In the genomic region with DNA sequence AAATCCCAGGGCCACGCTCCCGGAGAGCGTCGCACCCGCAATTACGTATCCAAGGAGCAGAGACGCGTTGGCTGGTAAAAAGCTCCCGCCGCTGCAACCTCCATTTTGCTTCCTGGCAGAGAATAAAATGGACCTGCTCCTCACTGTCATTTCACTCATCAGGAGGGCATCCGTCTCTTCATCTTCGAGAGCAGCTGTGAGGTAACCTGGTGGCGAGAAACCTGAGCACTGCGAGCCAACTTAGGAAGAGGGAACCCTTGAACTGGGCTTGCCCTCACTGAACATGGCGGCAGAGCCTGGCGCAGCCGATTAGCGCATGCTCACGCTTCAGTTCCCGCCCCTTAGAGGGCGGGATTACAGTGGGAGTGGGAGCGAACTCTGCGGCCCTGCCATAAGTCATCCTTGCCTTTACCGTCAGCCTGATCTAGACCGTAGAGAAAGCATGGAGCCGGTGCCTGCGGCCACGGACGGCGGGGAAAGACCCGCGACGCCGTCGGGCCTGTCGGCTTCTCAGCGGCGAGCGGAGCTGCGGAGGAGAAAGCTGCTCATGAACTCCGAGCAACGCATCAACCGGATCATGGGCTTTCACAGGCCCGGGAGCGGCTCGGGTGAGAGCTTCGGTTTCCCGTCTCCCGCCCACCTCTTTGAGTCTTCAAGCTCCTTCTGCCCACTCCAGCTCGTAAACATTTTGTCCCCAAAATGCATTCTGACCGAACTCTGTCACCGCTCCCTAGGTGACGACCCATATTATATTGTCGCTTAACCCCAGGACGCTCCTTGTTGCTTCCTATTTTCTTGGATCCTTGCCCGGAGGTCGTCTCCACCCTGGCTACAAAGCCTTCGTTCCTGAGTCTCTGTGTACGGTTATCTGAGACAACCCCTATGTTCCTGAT, we compare ENCODE assay signal across 8 mouse cellular contexts. TPM values are rescaled to one million over a fixed set of nuclear protein-coding genes. Genes with fewer than 3 reads are reported as not detected.
DNase-seq lines count a peak whose midpoint lies in the region; ATAC-seq and TF ChIP-seq lines count a peak whose summit lies in the region.

A gene (plus strand): TSS at position 357 of the 893 bp plus-strand sequence.

- peak; percentile 97 for DNase-seq in brain, embryonic 14.5 days (ENCODE audit: low read depth)
- peak; percentile 82 for DNase-seq in liver, adult 2 months (ENCODE audit: extremely low read depth, low read depth, low spot score)
- DNase-seq in splenic B cell, adult 2 months (ENCODE audit: low read depth, low spot score), result peak; percentile 89

- peaks cover 47% of the 10 kb centered on the region for H3K79me2 ChIP-seq in C2C12 (ENCODE audit: control insufficient read depth, insufficient read depth)
- H3K79me2 ChIP-seq in liver, adult 2 months (ENCODE audit: control insufficient read depth, insufficient read depth, low read length), result peaks cover 14% of the 10 kb centered on the region; the same call in 1 of the 2 replicates
- H3K79me2 ChIP-seq in myocyte (ENCODE audit: control insufficient read depth, insufficient read depth), result peaks cover 36% of the 10 kb centered on the region

- H3K4me2 ChIP-seq in heart, embryonic 11.5 days, result peak within 1 kb of the TSS; percentile 62
- peak within 1 kb of the TSS; percentile 64 for H3K4me2 ChIP-seq in kidney, embryonic 16.5 days (replicated peaks; ENCODE audit: low read depth, low read length)
- peak within 1 kb of the TSS; percentile 98 for H3K4me2 ChIP-seq in myocyte (ENCODE audit: low read depth)

- peak within 1 kb of the TSS; percentile 80 for H3K9ac ChIP-seq in heart, embryonic 11.5 days (ENCODE audit: low read depth, low read length)
- peak within 1 kb of the TSS; percentile 92 for H3K9ac ChIP-seq in kidney, embryonic 16.5 days (replicated peaks; ENCODE audit: low read length)
- H3K9ac ChIP-seq in liver, adult 2 months (ENCODE audit: low read depth, low read length), result peak within 1 kb of the TSS; percentile 77

- under 1% methylated on average over 59 of the region's 59 CpGs for WGBS in heart, embryonic 11.5 days (ENCODE audit: insufficient replicate concordance)
- WGBS in kidney, embryonic 16.5 days, result under 1% methylated on average over 59 of the region's 59 CpGs
- WGBS in liver, adult 2 months, result under 1% methylated on average over 59 of the region's 59 CpGs

- peak; percentile 95 for ATAC-seq in heart, embryonic 11.5 days (replicated peaks; ENCODE audit: insufficient number of reproducible peaks, low FRiP score, low TSS enrichment)
- peak; percentile 99 for ATAC-seq in kidney, embryonic 16.5 days (ENCODE audit: low FRiP score, low TSS enrichment)

- no peak for TF ChIP-seq CTCF in C2C12 (IDR thresholded peaks at IDR 0.05; ENCODE audit: control insufficient read depth, insufficient read depth, insufficient read length)
- TF ChIP-seq CTCF in brain, embryonic 14.5 days (IDR thresholded peaks at IDR 0.05; ENCODE audit: borderline replicate concordance, extremely low read depth, insufficient read depth, insufficient read length), result no peak
- TF ChIP-seq CTCF in liver, adult 2 months (IDR thresholded peaks at IDR 0.05; ENCODE audit: low read depth, low read length), result no peak

- peak within 1 kb of the TSS; percentile 87 for H3K4me3 ChIP-seq in C2C12 (ENCODE audit: insufficient read depth, poor library complexity, severe bottlenecking)
- H3K4me3 ChIP-seq in erythroblast, embryonic 14.5 days (replicated peaks), result peak within 1 kb of the TSS; percentile 77
- peak within 1 kb of the TSS; percentile 71 for H3K4me3 ChIP-seq in heart, embryonic 11.5 days (ENCODE audit: low read depth, low read length)
- H3K4me3 ChIP-seq in kidney, embryonic 16.5 days (ENCODE audit: low read length), result peak within 1 kb of the TSS; percentile 95
- H3K4me3 ChIP-seq in liver, adult 2 months (ENCODE audit: insufficient read depth, low read depth, low read length), result peak within 1 kb of the TSS; percentile 81
- H3K4me3 ChIP-seq in myocyte, result peak within 1 kb of the TSS; percentile 85

- H3K79me3 ChIP-seq in C2C12 (ENCODE audit: low read depth), result peaks cover 20% of the 10 kb centered on the region

- peak within 1 kb of the TSS; percentile 74 for H3ac ChIP-seq in C2C12 (ENCODE audit: control insufficient read depth, insufficient read length, low read depth)
- peak within 1 kb of the TSS; percentile 84 for H3ac ChIP-seq in myocyte (ENCODE audit: control insufficient read depth, insufficient read length)

- TF ChIP-seq POLR2A in brain, embryonic 14.5 days (IDR thresholded peaks at IDR 0.05; ENCODE audit: borderline replicate concordance, extremely low read depth, insufficient read depth, insufficient read length, poor library complexity, severe bottlenecking), result peak; percentile 42; the same call in 1 of the 2 replicates
- TF ChIP-seq POLR2A in liver, adult 2 months (IDR thresholded peaks at IDR 0.05; ENCODE audit: extremely low read depth, insufficient read depth, low read length), result peak; percentile 47; the same call in 1 of the 2 replicates
- TF ChIP-seq POLR2A in myocyte (IDR thresholded peaks at IDR 0.05; ENCODE audit: insufficient read length, low read depth), result peak; percentile 94

- peaks cover 13% of the 10 kb centered on the region for H3K36me3 ChIP-seq in C2C12 (ENCODE audit: control insufficient read depth, insufficient read depth)
- peaks cover 25% of the 10 kb centered on the region for H3K36me3 ChIP-seq in erythroblast, embryonic 14.5 days (ENCODE audit: control insufficient read depth)
- peaks cover 2% of the 10 kb centered on the region; the same call in 1 of the 2 replicates for H3K36me3 ChIP-seq in heart, embryonic 11.5 days (ENCODE audit: control insufficient read depth, insufficient read depth, low read length)
- peaks cover 17% of the 10 kb centered on the region; the same call in 1 of the 2 replicates for H3K36me3 ChIP-seq in kidney, embryonic 16.5 days (ENCODE audit: insufficient read depth, low read length)
- H3K36me3 ChIP-seq in liver, adult 2 months (ENCODE audit: control insufficient read depth, insufficient read depth, low read length), result peaks cover 6% of the 10 kb centered on the region; the same call in 1 of the 2 replicates
- peaks cover 5% of the 10 kb centered on the region for H3K36me3 ChIP-seq in myocyte (ENCODE audit: control insufficient read depth, insufficient read depth)
- H3K36me3 ChIP-seq in splenic B cell, adult 2 months (ENCODE audit: control insufficient read depth, insufficient read depth, low read length, poor library complexity, severe bottlenecking), result peaks cover 4% of the 10 kb centered on the region; the same call in 1 of the 2 replicates

- H3K27ac ChIP-seq in heart, embryonic 11.5 days (ENCODE audit: low read depth, low read length), result peak within 1 kb of the TSS; percentile 68
- H3K27ac ChIP-seq in kidney, embryonic 16.5 days (ENCODE audit: low read length), result peak within 1 kb of the TSS; percentile 94
- peak within 1 kb of the TSS; percentile 67 for H3K27ac ChIP-seq in liver, adult 2 months (replicated peaks; ENCODE audit: insufficient read depth, low read depth, low read length)

- H3K4me1 ChIP-seq in erythroblast, embryonic 14.5 days (ENCODE audit: control insufficient read depth), result peaks cover 29% of the 10 kb centered on the region
- peaks cover 5% of the 10 kb centered on the region; the same call in 1 of the 2 replicates for H3K4me1 ChIP-seq in heart, embryonic 11.5 days (ENCODE audit: control insufficient read depth, insufficient read depth, low read length)
- H3K4me1 ChIP-seq in kidney, embryonic 16.5 days (ENCODE audit: insufficient read depth, low read length), result peaks cover 14% of the 10 kb centered on the region
- H3K4me1 ChIP-seq in liver, adult 2 months (ENCODE audit: control insufficient read depth, insufficient read depth, low read length), result peaks cover 9% of the 10 kb centered on the region

- H3K27me3 ChIP-seq in C2C12 (ENCODE audit: control insufficient read depth, insufficient read depth, insufficient read length) (no peaks in the 10 kb centered on the region), myocyte (ENCODE audit: control insufficient read depth, insufficient read depth, insufficient read length) (no peaks in the 10 kb centered on the region)
- no peaks in the 10 kb centered on the region; the same call in 1 of the 2 replicates for H3K27me3 ChIP-seq in erythroblast, embryonic 14.5 days (ENCODE audit: control insufficient read depth)
- no peaks in the 10 kb centered on the region for H3K27me3 ChIP-seq in heart, embryonic 11.5 days (ENCODE audit: control insufficient read depth, insufficient read depth, low read length)
- H3K27me3 ChIP-seq in kidney, embryonic 16.5 days (ENCODE audit: insufficient read depth, low read length), result no peaks in the 10 kb centered on the region
- no peaks in the 10 kb centered on the region for H3K27me3 ChIP-seq in liver, adult 2 months (ENCODE audit: control insufficient read depth, insufficient read depth, low read length)
- no peaks in the 10 kb centered on the region for H3K27me3 ChIP-seq in splenic B cell, adult 2 months (ENCODE audit: control insufficient read depth, insufficient read depth, low read length, poor library complexity, severe bottlenecking)

- no peaks in the 10 kb centered on the region for H3K9me3 ChIP-seq in erythroblast, embryonic 14.5 days (ENCODE audit: control insufficient read depth, low read length)
- H3K9me3 ChIP-seq in heart, embryonic 11.5 days (replicated peaks; ENCODE audit: control insufficient read depth, low read length), result no peaks in the 10 kb centered on the region
- no peaks in the 10 kb centered on the region for H3K9me3 ChIP-seq in kidney, embryonic 16.5 days (ENCODE audit: low read length)

TF ChIP-seq in C2C12, 6 proteins besides CTCF, POLR2A, EP300 and RAD21 (continues in another document):
- TF ChIP-seq CEBPB (IDR thresholded peaks at IDR 0.05; ENCODE audit: low read depth) (no peak), FOSL1 (IDR thresholded peaks at IDR 0.05; ENCODE audit: insufficient read depth, low read length, poor library complexity, severe bottlenecking) (no peak), MYOD1 (IDR thresholded peaks at IDR 0.05; ENCODE audit: control insufficient read depth, insufficient read length, low read depth) (no peak), MAX (IDR thresholded peaks at IDR 0.05) (no peak)

TF ChIP-seq in myocyte, 11 proteins besides CTCF, POLR2A, EP300 and RAD21:
- TF ChIP-seq POLR2AphosphoS2 (IDR thresholded peaks at IDR 0.05; ENCODE audit: insufficient read length, low read depth), result peak; percentile 89
- TF ChIP-seq SRF (IDR thresholded peaks at IDR 0.05; ENCODE audit: control insufficient read depth, insufficient read length, low read depth), result peak; percentile 4
- TF ChIP-seq TCF12 (IDR thresholded peaks at IDR 0.05; ENCODE audit: insufficient read depth, poor library complexity, severe bottlenecking), result no peak
TF ChIP-seq in myocyte: peak in this region for 2.

RNA-seq across cellular contexts. Expression of the gene that starts here (rescaled TPM):
- polyA plus RNA-seq in C2C12 (2012; fragmentation: generic; extraction: Trizol) (32.1 TPM), myocyte (2012; fragmentation: generic; extraction: Trizol) (27.8 TPM)
- 74.6 and 80.9 TPM in 2 replicates for polyA plus RNA-seq in brain, embryonic 14.5 days (2012; rRNA removed)
- polyA plus RNA-seq in erythroblast, embryonic 14.5 days (2012), result 1.9 and 2.3 TPM in 2 replicates
- 36.4 and 38.4 TPM in 2 replicates for polyA plus RNA-seq in heart, embryonic 11.5 days (2014; fragmentation: Nextera tagmentation; extraction: Ambion mirVana)
- polyA plus RNA-seq in kidney, embryonic 16.5 days (2015; fragmentation: Nextera tagmentation; extraction: Ambion mirVana), result 54.5 and 60.7 TPM in 2 replicates
- 27.1 and 33.4 TPM in 2 replicates for total RNA-seq in liver, adult 2 months (2014; rRNA removed)
- 13.4 and 14.6 TPM in 2 replicates for polyA plus RNA-seq in liver, adult 2 months (2012; rRNA removed)

Comparison
In these comparisons a context has a peak if more than half of its experiments do, and no peak if none do; other contexts are left out.
1. Peak in every context shown above with its lines: DNase-seq, ATAC-seq, H3K4me3 ChIP-seq and H3K27ac ChIP-seq.
2. POLR2A ChIP-seq: peak in every context shown above with its lines; median percentile 94 in myocyte; 47 in liver, adult 2 months; 42 in brain, embryonic 14.5 days.